Mouse (Mus musculus): ENCODE measurements at regions not wholly inside any gene's neighbourhood (a gene's known extent, or its start where the extent isn't known, plus 50 kb on each side); places are given as distances from the start of the nearest gene placed in this dataset.

DNA sequence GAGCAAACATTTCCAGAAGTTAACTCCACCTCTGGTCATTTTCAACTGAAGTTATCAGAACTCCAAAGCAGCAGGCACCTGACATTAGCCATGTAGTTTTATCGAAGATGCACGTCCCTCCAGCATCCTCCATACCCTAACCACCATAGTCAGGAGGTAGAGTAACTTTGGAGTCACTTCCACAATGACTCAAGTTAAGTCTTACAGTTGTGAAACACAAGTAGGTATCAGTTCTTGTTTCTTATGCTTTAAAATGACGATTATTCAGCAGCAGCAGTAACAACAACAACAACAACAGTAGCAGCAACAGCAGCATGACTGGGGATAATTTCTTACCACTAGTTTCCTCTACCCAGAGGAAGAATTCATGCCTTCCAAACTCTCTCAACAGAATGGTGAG, 51.3 kb upstream of the Tank start:
- no peak for DNase-seq

GRCm38 (mm10) chr2:61524060-61524734, 54.2 kb upstream of the Tank start:
- DNase-seq, result no peak

DNA sequence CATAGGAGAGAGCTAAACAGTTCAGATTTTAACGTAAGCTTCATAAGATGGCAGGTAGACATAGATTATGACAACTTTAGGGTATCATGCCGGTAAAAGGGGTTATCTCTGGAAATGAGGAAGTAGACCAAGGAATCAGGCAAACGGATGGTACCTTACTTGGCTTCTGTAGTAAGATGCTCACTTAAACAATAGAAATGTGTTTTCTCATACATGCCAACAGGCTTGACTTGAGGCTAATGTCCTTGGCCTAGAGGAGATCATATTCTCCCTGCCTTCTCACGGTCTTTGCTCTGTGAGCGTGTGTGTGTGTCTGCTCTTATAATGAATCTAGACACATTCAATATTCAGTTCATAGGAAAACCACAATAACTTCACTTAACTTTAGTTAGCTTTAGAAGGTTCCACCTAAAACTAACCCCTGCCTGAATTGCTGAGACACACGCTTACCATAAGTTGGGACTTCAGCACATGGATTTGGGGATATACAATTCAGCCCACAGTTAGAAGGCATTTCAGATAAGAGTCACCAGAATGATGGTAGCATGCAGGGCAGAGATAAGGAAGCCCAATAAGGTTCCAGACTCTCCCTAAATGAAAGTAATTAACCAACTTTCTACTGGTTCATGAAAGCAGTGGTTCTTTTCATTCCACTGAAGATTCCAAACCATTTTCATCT, 63.8 kb upstream of the Tank start:
- DNase-seq, result no peak

GRCm38 (mm10) chr2:61513787-61514444, 64.5 kb upstream of the Tank start:
- no peak for DNase-seq

DNA sequence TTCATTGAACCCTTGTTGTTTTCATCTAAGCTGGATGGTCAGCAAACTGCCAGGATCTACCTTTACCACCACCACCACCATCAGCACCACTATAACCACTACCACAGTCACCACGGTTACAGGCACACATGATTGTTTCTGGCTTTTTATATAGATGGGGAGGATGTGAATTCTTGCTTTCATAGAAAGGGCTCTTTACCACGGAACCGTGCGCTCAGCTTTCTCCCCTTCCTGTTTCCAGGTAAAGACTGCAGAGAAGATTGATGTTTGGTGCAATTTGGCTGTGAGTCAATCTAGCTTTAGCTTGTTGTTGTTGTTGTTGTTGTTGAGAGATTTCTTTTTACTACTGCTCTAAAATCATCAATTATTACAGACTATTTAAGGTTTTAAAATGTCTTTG, 74.8 kb upstream of the Tank start:
- no peak for DNase-seq

GRCm38 (mm10) chr2:61501922-61502321, 76.5 kb upstream of the Tank start:
- DNase-seq, result no peak

- no peak for DNase-seq
These were observed 79.1 kb upstream of the Tank start for GRCm38 (mm10) chr2:61499266-61499665.

DNA sequence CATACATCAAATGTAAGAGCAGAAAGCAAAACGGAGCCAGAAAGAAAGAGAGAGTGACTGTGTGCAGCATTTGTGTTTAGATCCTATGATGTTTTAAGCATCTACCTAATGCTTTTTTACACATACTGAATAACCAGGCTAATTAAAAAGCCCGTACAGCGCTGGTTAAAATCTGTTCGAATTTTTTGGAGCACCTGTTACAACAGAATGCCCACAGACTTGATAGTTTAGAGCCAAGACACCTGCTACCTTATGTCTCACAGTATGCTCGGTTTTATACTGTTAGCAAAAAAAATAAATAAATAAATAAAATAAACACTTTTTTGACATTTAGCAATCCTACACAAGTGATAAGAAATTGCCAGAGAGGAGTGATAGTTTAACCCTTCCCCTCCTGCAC, 80.5 kb upstream of the Tank start:
- DNase-seq, result no peak

DNA sequence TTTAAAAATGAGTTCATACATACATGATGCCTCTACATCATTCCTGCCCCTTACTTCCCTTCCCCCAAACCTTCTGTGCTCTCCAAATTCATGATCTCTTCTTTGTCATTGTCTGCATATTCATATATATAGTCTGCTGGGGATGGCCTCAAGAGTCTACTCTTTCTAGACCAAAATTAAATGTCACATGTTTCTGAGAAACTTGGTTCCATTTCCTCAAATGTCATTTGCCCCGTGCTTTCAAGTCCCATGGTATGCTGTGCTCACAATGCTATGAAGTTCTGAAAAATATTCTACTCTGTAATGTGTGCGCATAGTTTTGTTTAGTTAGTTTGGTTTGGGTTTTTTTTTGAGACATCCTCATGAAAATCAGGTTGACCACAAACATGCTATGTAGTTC, 81.4 kb upstream of the Tank start:
- no peak for DNase-seq

DNA sequence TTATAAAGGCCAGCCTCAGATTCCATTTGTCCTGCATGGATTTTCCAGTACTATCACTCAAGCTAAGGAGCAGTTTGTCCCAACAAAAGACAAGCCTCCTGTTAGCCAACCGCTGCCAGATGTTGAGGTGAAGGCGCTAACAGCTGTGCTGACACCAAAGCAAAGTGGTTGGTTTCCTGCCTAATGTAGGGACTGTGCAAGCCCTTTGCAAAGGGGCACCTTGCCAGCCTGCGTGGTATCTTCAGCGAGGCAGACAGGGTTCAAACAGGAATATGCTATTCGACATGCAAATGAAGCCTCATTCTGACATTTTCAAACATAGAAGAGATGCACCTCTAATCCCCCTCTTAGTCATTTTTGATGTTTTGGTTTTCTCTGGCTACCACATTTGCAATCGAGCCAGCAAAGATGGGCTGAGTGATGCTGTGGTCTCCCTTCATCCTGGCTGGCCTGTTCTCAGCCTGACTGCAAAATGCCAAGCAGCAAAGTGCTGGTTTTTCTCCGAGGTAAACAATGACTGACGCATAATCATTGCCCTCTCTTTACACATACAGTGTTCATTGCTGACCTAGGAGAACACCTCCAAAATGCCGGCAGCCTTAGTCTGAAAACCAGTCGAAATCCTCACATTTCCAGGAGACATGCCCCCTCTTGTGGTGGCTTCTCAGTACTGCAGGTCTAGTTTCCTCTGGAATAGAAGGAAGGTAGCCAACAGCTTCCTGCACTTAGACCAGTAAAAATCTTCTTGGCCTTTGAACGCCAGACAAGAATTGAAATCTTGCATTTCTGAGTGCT, 84.3 kb upstream of the Tank start:
- DNase-seq, result peak; percentile 66

GRCm38 (mm10) chr2:61492043-61492743, 86.2 kb upstream of the Tank start:
- DNase-seq, result no peak

- no peak for DNase-seq
These were observed 87.8 kb upstream of the Tank start for GRCm38 (mm10) chr2:61490436-61491109.

GRCm38 (mm10) chr2:61489762-61490161, 88.6 kb upstream of the Tank start:
- no peak for DNase-seq

GRCm38 (mm10) chr2:61483820-61484219, 94.6 kb upstream of the Tank start:
- DNase-seq, result no peak

GRCm38 (mm10) chr2:61476648-61477047, 101.7 kb upstream of the Tank start:
- no peak for DNase-seq

DNA sequence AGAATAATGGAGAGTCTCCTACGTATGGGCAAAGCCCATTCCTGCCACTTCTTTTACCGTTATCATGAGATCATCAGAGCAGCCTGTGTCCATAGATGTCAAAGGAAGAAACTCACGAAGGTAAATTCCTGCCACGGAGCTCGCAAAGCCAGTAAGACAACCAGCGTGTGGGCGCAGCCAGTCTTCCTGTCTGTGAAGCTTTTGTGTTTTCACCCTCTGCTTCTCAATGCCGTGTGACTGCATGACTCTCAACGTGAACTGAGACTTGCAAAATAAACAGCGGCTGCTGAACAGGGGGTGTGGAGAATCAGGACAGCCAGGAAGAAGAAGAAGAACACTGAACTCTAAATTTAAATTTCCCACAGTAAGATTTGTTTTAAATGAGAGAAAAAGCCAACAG, 103.8 kb upstream of the Tank start:
- no peak for DNase-seq

DNA sequence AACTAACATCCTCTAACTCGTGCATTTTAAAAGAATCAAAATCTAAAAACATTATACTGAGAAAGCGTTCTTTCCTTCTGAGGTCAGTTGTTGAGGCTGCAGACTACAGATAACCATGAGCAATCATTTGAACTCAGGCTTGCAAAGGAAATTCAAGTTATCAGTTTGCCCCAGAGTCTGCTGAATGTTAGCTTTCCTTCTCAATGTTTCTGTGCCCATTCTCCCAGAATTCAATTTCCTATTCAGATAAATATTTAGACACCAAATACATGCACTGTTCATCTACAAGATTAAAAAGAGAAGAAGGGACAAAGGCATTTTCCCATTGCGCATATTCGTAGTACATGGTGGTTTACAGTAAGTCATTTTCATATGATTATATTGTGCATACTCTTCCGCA, 107.9 kb upstream of the Tank start:
- DNase-seq, result no peak

GRCm38 (mm10) chr2:61470064-61470463, 108.3 kb upstream of the Tank start:
- no peak for DNase-seq

DNA sequence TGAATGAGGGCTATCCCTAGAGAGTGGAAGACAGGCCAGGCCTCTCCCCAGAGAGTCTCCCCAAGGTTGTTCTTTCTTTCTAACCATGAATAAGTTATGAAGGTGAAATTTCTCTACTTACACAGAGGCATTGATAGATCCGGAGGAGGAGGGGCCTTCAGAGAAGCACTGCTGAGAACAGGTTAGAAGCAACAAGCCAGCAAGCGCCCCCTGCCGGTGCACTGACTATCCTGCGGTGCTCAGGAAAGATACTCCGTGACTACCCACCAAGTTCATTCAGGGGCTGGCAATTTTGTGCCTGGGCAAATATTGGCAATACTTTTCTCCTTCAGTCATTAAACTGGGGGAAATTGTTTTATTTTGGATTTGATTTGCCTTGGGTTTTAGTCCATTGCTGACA, 122.5 kb upstream of the Tank start:
- peak; percentile 12 for DNase-seq

DNA sequence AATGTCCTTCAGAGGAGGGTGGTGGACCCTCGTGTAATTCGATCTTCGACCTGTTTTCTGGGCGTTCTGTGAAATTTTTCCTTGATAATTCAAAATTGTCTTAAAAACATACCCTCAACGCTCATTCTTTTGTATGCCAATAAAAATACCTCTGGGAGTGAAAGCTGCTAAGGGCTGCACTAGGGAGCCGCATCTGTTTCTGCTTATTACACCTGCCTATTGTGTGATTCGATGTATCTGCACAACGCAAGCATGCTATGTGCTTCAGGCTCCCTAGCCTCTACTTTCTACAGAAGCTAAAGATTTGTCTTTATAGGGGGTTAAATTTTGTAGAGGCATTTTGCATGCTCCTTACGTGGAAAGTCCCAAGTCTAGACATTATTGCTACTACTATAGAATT, 123.7 kb upstream of the Tank start:
- no peak for DNase-seq

- DNase-seq, result peak; percentile 66
These were observed 124.1 kb upstream of the Tank start for GRCm38 (mm10) chr2:61454311-61454728.
